Mouse (Mus musculus): Measurements from ENCODE around the gene Cer1.

The Cer1 gene

GRCm38 (mm10) chr4:82874791-82875190 is 10.2 kb downstream of the Cer1 start:
- no peak for DNase-seq (ENCODE audit: low spot score)

GRCm38 (mm10) chr4:82872548-82872947 is 12.4 kb downstream of the Cer1 start:
- no peak for DNase-seq (ENCODE audit: low spot score)

GRCm38 (mm10) chr4:82872121-82872520 is 12.8 kb downstream of the Cer1 start:
- no peak for DNase-seq (ENCODE audit: low spot score)

- no peak for DNase-seq (ENCODE audit: low spot score)
These were observed 14.0 kb downstream of the Cer1 start for GRCm38 (mm10) chr4:82870931-82871330.

- DNase-seq (ENCODE audit: low spot score): no peak
These were observed 17.1 kb downstream of the Cer1 start for GRCm38 (mm10) chr4:82867731-82868445.

- no peak for DNase-seq (ENCODE audit: low spot score)
These were observed 17.8 kb downstream of the Cer1 start for GRCm38 (mm10) chr4:82867111-82867510.

GRCm38 (mm10) chr4:82864974-82865699 is 19.8 kb downstream of the Cer1 start:
- no peak for DNase-seq (ENCODE audit: low spot score)

- no peak for DNase-seq (ENCODE audit: low spot score)
These were observed 21.6 kb downstream of the Cer1 start for GRCm38 (mm10) chr4:82863316-82863715.

GRCm38 (mm10) chr4:82861451-82861850 is 23.5 kb downstream of the Cer1 start:
- no peak for DNase-seq (ENCODE audit: low spot score)

GRCm38 (mm10) chr4:82860566-82860965 is 24.4 kb downstream of the Cer1 start:
- DNase-seq (ENCODE audit: low spot score): no peak

- peak; percentile 78 for DNase-seq (ENCODE audit: low spot score)
These were observed 25.5 kb downstream of the Cer1 start, which contains the start of gene Zdhhc21 for GRCm38 (mm10) chr4:82859131-82860125. Zdhhc21 (minus strand) TSS chr4:82859958.

GRCm38 (mm10) chr4:82858431-82859010 is 26.4 kb downstream of the Cer1 start:
- no peak for DNase-seq (ENCODE audit: low spot score)

GRCm38 (mm10) chr4:82856986-82857385 is 28.0 kb downstream of the Cer1 start:
- no peak for DNase-seq (ENCODE audit: low spot score)

- no peak for DNase-seq (ENCODE audit: low spot score)
These were observed 31.1 kb downstream of the Cer1 start for GRCm38 (mm10) chr4:82853809-82854208.

- no peak for DNase-seq (ENCODE audit: low spot score)
These were observed 36.3 kb downstream of the Cer1 start for GRCm38 (mm10) chr4:82848552-82849234.

GRCm38 (mm10) chr4:82837526-82838240 is 47.3 kb downstream of the Cer1 start:
- no peak for DNase-seq (ENCODE audit: low spot score)

Measured in ovary, postnatal 10 days (tissue).